Mouse (Mus musculus) T-helper 2 cell (primary cell): ENCODE measurements at regions not wholly inside any gene's neighbourhood (a gene's known extent, or its start where the extent isn't known, plus 50 kb on each side); places are given as distances from the start of the nearest gene placed in this dataset.

Experiments used
- in situ Hi-C: fragments of 300-600 bp; cut with MboI, MseI; formaldehyde crosslinking; loops from one replicate; pipeline ENCODE4 v1.15.1; 2025; ENCODE audit warnings: high pct_unique_total_duplicates

DNA sequence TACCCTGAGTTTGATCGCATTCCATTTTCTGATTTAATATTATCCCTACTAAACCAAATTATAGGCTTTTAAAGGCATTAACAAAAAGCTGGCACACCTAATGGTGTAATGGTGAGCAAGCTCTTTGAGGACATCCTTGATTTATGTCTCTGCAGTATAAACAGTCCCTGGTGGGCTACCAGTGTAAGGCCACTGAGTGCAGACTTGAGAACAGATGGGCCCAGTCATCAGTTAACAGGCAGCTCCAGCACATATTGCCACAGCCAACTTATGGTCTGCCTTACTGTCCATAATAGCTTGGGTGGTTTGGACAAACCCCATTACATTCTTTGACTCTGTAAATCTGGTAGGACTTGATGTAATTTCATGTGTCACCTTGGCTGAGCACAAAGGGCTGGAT lies 144.4 kb upstream of the Fndc3a start:
- in situ Hi-C loops = no loop called here

DNA sequence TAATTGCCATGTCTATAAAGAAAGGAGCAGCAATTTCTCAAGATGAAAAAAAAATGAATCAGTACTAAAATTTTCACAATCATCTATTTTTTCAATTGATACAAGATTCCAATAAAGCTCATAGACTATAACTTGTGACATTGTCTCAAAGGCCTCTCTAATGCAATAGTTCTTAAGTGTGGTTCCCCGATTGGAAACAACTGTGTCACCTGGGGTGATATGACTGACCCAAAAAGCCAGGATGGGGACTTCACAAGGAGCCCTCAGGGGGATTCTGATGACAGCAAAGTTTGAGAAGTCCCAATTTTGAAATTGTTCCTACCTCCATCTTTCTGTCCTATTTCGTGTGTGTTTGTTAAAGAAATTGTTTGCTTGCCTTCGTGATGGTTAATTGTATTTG lies 143.3 kb upstream of the Fndc3a start:
- in situ Hi-C loops = no loop called here

DNA sequence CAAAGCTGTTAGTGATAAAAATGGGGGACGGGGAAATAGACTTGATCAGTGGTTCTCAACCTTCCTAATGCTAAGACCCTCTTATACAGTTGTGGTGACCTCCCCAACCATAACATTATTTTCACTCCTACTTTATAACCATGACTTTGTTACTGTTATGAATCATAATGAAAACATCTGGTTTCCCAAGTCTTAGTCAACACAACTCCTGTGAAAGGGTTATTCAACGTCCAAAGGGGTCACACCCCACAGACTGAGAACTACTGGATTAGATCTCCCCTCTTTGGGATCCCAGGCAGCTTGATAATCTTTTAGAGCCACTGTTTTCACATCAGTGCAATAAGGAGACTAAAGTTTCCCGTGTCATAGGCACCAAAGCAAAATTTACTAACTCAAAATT lies 141.1 kb upstream of the Fndc3a start:
- in situ Hi-C loops = no loop called here

DNA sequence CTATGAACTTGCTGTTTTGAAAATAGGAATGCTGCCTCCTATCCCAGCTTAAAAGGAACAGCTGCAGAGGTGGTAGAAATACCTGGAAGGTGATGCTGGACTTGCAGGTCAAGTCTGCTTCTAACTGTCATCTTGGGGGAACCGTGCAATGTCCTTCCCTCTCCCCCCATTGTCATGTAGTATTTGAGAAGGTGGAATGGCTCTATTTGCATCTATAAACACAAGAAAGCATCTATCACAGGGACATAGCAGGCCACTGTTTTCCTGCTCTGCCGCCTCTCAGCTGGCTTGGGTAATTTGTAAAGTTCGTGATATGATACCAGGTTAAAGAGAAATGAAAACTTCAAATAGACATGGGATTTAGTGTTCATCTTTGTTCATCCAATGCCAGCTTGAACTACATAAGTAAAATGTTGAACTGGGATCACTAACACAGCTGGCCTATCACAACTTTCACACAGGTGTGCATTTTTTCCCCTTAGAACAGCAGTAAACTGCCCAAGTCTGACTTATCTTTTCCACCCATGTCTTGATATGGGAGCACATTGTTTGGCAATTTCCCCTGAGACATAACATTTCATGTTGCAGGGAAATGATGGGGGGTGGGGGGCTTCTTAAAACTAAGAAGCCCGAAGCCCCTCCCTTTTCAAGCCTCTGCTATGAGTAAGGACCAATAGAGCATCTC lies 138.6 kb upstream of the Fndc3a start:
- in situ Hi-C loops = no loop called here

DNA sequence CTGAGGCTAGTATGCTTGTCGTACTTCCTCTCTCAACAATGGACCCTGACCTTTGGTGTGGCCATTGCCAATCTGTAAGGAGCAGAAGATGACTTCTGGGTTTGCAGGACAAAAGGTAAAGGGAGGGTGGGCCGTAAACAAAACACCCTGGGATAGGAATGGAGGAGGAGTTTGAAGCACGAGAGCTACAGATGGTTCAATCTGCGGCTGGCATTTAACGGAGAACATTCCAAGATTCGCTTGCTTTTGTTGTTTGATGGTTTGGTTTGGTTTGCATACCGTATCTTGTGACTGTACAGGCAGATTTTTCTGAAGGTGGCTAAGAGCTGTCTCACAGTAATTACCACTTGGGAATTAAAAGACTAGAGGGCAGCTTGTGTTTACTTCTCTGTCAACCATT lies 137.7 kb upstream of the Fndc3a start:
- in situ Hi-C loops = no loop called here

DNA sequence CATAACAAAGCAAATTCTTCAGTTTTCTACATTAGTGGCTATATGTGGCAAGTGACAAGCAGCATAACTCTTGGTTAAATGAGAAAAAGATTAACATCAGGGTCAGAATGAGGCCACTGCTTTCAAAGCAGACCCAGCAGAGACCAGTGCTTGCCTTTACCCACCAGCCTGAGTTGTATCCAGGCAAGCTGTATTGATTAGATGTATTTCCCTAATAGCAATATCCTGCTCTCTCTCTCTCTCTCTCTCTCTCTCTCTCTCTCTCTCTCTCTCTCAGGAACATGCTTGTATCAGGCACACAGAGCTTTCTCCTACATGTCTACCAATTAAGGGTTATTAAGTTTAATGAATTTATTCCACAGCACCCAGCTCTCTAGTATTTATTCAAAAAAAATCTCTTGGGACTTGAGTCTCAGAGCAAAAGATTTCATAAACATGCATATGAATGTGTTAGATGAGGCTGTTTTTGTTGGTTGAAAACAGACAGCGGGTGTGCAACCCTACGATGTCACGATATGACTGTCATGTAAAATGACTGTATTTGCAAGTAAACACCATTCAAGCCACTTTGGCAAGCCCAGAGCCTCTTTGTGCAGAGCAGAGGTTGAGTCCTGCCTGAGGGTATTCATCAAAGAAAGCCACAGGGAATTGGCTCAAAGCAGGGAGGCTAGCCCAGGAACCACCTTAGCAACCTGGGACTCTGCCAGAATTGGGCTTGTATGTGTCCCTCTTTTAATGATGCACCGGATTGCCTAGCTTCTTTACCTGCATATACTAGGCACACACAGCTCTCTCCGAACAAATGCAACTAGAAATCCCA lies 136.0 kb upstream of the Fndc3a start:
- in situ Hi-C loops = no loop called here

DNA sequence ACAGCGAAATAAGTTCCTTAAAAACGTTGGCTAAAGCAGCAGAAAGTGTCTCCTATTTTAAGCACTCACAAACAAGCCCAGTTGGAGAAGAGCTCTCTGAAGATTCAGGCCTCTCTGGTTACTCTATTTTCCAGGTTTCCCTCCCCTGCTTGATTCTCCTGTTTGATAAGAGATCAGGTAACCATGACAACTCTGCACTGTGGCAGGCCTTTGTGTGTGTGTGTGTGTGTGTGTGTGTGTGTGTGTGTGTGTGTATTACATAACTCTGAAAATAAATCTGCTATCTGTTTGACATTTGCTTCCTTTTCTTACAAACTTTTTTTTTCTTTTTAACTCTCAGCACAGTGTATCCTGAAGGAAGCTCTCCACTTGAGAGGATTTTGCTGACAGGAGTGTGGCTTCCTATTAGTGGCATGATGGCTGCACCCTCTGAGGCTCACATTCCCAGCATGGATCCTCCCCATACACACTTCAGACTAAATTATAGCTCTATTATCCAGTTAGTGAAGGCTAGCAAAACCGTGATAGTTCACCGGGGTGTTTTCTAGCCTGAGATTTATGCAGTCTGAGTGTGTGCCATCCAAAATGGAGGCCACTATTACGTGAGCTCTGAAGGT lies 135.1 kb upstream of the Fndc3a start:
- in situ Hi-C loops = no loop called here

DNA sequence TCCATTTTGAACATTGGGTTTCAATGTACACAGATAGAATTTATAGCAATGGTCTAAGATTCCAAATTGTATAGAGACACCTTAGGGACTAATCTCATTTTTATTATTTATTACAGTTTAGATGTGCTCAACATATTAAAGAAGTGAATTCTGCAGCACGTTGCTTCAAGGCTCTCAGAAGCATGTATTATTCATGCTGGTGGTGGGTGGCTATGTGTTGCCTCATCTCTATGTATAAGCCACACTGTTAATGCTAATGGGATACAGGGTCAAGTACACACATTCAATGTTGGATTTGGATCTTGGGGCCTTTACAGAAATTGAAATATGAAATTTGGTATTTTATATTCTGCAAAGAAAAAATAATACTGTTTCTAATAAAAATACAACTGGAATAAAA lies 131.9 kb upstream of the Fndc3a start:
- in situ Hi-C loops = no loop called here

DNA sequence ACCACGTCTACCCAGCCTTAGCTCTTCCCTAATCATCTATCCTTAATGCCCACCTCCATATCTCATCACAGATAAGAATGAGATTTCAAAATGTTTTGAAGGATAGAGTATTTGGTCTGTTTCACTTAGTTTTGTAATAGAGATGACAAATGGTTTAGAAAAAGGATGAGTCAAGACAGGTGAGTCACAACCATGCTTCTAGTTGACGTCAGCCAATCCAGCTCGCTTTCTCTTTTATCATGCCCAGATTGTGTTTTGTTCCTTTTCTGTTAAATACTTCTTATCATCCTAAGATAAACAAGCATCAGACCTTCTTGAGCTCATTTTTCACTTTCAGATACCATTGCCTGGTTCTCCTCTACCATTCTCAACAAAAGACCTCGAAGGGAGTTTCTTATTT lies 125.4 kb upstream of the Fndc3a start:
- in situ Hi-C loops = no loop called here

DNA sequence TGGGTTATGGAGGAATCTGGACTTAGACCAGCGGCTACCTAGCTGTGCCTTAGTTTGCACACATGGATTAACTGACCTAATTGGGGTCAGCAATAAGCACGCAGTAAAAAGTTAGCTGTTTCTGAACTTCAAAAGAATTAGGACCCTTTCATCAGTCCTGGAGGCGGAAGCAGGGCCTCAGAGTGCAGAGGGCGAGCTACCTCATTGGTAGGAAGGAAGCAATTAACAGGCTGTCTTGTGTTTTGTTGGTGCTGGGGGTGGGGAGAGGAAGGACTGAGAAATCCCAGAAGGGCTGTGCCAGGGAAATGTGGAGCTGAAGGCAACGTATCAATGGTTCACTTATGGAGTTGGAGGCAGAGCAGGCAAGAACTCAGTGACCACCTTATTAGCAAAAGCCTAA lies 119.5 kb upstream of the Fndc3a start:
- in situ Hi-C loops = no loop called here

DNA sequence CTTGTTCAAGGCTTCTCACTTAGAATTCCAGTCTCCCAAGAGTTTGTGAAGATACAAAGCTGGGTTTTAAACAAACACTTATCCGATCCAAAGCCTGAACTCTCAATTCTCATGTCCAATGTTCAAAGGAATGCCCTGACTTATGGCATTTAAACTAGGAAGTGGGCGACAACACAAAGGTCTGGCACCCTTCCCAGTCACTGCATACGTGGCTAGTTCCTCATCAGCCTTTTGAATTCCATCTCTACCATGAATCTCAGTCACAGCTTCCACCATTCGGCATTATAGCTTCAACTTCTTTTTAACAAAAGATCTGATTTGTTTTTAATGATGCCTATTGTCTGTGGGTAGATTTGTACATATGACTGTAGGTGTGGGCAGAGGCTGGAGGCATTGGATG lies 115.7 kb upstream of the Fndc3a start:
- in situ Hi-C loops = no loop called here

DNA sequence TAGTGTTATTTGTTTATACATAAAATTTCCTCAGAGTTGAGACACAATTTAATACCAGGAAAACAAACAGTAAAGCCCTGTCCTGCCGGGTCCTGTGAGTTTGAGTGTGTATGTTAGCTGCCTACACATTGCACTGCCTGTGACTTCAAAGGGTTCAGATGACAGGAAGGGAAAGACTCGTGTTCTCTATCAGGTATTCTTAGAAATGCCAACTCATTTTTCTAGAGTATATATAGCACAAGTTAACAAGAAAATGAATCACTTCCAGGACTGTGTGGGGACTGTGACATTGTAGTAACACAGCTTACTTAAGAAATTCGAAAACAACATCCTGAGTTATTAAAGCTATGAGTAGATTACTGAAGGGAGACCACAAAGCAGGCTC lies 112.4 kb upstream of the Fndc3a start:
- in situ Hi-C loops = no loop called here

DNA sequence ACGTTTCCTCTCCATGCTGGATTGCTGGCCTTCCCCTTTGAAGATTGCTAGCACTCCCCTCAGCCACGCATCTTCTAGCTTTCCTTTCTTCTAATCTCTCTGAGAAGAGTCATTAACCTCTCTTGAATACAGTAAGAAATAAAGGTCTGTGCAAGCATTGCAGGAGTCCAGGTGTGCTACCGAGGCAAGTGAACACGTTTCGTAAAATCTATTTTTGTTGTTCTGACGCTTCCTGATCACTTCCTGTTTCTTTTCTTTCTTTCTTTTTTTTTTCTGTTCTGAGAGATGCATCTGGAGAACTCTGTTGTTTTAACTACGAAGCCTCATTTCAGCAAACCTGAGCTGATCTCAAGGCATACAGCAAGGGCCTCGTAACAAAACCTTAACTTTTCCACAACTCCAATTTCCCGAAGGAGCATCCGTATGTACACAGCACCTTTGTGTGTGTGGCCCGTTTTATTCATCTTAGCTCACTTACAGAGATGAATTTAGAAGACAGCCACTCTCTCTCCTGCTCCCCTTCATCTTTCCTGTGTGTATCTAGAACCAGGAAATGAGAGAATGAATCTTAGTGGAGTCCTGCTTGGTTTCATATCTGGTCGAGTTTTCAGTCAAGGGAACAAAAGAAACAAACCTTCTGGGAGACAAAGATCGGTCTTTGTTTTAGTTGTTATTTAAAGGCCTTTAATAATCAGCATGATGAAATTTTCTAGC lies 111.9 kb upstream of the Fndc3a start:
- in situ Hi-C loops = no loop called here

DNA sequence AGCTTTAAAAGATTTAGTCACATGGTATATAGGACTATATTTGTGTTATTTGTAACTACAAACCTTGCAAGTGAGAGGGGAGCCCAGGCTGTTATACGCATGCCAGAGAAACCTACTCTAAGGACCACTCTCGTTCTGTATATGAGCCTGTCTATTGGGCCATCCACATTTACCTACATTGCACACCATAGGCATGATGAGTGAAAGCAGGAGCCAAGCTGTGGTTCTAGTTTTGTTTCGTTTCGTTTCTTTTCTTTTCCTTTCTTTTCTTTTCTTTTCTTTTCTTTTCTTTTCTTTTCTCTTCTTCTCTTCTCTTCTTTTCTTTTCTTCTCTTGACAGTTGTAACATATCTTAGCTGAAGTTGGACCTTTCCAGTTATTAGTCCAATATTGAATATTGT lies 109.2 kb upstream of the Fndc3a start:
- in situ Hi-C loops = loop anchor here (10.0 kb wide), 1 partner anchor 66 kb away; no protein-coding TSS in a partner anchor

DNA sequence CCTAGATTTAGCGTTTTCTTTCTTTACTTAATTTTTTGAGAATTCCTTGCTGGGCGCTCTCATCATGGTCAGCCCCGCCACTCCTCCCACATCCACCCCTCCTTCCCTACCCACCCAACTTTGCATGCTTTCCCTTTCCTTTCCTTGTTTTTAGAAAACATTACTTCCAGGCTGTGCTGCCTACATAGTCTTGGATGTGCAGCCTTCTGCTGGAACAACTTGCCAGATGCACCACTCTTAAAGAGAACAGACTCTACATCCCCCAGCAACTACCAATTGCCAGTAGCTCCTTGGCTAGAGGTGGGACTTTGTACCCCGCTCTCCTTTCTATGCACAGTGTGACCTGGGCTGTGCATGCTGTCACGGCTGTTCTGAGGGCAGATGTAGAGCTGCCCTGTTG lies 108.0 kb upstream of the Fndc3a start:
- in situ Hi-C loops = loop anchor here (10.0 kb wide), 1 partner anchor 67 kb away; no protein-coding TSS in a partner anchor

DNA sequence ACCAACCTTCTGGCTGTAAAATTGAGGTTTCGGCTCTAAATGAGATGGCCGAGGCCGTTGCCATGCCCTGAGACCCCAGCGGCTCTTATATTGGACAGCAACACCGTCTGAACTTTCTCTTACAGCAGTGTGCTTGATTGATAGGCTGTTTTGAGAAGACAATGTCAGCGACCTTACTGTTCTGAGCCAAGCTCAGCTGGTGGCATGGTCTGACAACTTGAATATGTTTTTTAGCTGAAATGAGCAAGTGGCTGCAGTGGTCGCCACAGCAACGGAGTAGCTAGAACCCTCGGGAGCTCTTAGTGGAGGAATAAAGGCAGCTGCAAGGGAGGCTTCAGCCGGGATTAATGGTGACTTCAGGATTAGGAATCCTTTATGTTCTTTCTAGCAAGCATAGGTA lies 107.0 kb upstream of the Fndc3a start:
- in situ Hi-C loops = loop anchor here (10.0 kb wide), 1 partner anchor 68 kb away; no protein-coding TSS in a partner anchor

DNA sequence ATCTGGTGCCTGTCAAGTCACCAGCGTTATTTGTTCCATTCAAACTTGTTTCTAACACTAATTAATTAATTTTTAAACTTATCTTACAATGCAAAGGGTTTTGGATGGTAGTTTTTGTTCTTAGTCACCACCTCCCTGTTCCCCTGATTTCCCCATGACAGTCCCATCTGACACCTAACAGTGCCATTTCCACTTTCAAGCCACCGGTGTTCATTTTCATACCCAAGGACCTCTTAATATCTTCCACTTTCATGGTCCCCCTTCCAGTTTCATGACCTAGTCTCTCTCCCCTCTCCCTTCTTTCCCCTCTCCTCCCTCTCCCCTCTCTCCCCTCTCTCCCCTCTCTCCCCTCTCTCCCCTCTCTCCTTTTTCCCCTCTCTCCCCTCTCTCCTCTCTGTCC lies 99.3 kb upstream of the Fndc3a start:
- in situ Hi-C loops = loop anchor here (5.0 kb wide), 1 partner anchor 53 kb away; no protein-coding TSS in a partner anchor

DNA sequence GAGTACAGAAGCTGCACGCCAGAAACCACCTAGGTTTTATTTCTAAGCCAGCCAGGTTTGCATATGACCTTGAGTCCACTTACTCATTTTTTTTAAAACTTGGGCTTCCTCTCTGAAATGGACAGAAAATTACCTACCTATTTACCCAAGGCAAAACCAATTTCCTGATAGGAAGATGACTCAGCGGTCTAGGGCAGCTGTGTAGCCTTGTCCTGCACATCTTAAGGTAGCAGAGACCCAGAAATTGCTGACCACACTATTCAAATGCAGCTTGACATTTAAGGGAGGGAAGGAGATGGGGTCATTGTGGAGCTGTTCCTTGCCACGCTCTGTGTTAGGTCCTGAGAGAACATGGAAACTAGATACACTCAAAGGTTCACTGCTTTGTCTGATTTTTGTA lies 98.1 kb upstream of the Fndc3a start:
- in situ Hi-C loops = loop anchor here (5.0 kb wide), 1 partner anchor 54 kb away; no protein-coding TSS in a partner anchor

DNA sequence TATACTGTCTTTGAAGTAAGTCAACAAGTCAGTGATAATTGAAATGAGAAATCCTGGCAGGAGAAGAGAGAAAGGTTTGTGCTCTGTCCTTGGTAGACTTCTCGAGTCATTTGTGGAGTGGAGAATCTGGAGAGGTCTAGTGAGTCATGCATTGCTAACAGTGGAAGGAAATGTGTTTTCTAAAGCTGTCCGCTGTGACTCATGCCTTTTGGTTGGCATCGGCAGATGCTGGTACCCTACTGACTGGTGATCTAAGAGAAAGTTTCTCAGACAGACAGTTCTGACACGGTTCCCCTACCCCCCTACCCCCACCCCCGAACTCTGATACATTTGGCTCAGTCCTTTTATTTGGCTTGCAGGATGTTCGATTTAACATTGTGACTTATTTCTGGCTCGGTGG lies 97.5 kb upstream of the Fndc3a start:
- in situ Hi-C loops = loop anchor here (5.0 kb wide), 1 partner anchor 55 kb away; no protein-coding TSS in a partner anchor

DNA sequence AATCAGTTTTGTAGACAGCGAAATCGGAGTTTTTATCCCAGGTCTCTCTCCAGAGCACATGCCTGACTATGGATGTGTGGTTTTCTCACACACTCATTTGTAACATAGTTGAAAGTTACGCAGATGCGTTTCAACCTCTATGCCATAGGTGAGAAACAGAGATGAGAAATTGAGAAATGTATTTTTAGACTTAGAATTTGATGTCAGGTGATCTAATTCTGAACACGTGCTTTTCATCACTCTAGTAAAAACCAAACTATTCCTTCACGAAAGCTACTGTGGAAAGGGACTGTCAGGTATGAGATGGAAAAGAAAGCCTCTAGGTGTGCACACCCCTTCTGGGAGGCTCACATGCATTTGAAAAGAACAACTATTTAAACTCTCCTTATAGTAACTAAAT lies 96.8 kb upstream of the Fndc3a start:
- in situ Hi-C loops = loop anchor here (5.0 kb wide), 1 partner anchor 56 kb away; no protein-coding TSS in a partner anchor

DNA sequence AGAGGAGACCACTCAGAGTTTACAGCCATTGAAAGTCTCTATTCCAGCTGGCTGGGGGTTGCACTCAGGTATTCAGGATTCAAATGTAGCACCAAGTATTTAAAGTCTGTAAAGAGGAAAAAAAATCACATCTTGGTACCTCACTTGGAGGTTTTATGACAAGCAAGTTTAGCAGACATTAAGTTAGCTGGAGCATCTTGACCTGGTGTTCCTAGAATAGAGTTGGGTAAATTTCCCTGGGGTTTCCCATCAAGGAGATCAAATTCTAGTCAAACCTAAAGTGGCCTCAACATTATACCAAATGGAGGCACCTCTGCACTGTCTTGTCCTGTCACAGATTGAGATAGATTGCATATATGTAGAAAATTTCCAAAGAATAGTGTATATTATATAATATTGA lies 93.8 kb upstream of the Fndc3a start:
- in situ Hi-C loops = no loop called here

DNA sequence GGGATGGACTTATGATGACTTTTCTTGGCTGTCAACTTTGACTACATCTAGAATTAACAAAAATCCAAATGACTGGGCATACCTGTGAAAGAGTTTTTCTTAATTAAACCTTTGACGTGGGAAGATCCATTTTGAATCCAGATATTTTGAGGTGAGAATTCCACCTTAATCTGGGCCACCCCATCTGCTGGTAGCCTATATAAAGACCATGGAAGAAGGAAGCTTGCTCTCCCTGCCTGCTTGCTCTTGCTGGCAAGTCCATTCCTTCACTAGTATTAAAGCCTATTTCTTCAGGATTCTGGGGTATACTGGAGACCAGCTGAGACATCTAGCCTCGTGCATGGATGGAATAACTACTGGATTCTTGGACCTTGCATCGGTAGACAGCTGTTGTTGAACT lies 80.9 kb upstream of the Fndc3a start:
- in situ Hi-C loops = no loop called here
